Mouse (Mus musculus) stomach, embryonic 14.5 days (tissue): Measurements from ENCODE around the gene Ocm. TPM values are rescaled to one million over a fixed set of nuclear protein-coding genes. Genes with fewer than 3 reads are reported as not detected.

ENCODE experiments used
- ATAC-seq: fragments of 200-750 bp; cut with Nextera tagmentation; 2 replicates; pipeline ENCODE4 v1.8.0; 2017; ENCODE audit warnings: low read depth, moderate TSS enrichment; ENCODE audit not compliant: insufficient number of reproducible peaks, insufficient read depth, low FRiP score
- H3K27ac ChIP-seq: fragments of 300-500 bp; sonication (generic); 2 replicates; pipeline ENCODE4 v1.5.1; 2014; ENCODE audit warnings: mild to moderate bottlenecking, low read length, moderate library complexity, mixed read lengths
- H3K27me3 ChIP-seq: fragments of 300-500 bp; sonication (generic); 2 replicates; pipeline ENCODE4 v1.6.1; 2014; ENCODE audit warnings: low read length, control low read depth, mixed read lengths; ENCODE audit not compliant: control insufficient read depth, insufficient read depth
- H3K36me3 ChIP-seq: fragments of 300-500 bp; sonication (generic); 2 replicates; pipeline ENCODE4 v1.6.1; 2014; ENCODE audit warnings: mild to moderate bottlenecking, control low read depth, low read length, moderate library complexity, mixed read lengths; ENCODE audit not compliant: control insufficient read depth, insufficient read depth
- H3K4me1 ChIP-seq: fragments of 300-500 bp; sonication (generic); 2 replicates; pipeline ENCODE4 v1.6.1; 2014; ENCODE audit warnings: low read length, control low read depth, mixed read lengths; ENCODE audit not compliant: control insufficient read depth, insufficient read depth
- H3K4me2 ChIP-seq: fragments of 300-500 bp; sonication (generic); replicated peaks from 2 replicates; pipeline ENCODE4 v1.6.1; 2014; ENCODE audit warnings: low read depth, low read length, control low read depth
- H3K4me3 ChIP-seq: fragments of 300-500 bp; sonication (generic); 2 replicates; pipeline ENCODE4 v1.5.1; 2014; ENCODE audit warnings: low read depth, low read length, control low read depth
- H3K9ac ChIP-seq: fragments of 300-500 bp; sonication (generic); replicated peaks from 2 replicates; pipeline ENCODE4 v1.6.1; 2014; ENCODE audit warnings: low read depth, mild to moderate bottlenecking, control low read depth, low read length, moderate library complexity, mixed read lengths
- H3K9me3 ChIP-seq: fragments of 300-500 bp; sonication (generic); 2 replicates; pipeline ENCODE4 v1.6.1; 2016; ENCODE audit warnings: low read depth, low read length, control low read depth; ENCODE audit not compliant: control insufficient read depth
- WGBS: fragments of 180-500 bp; shearing (Covaris S2); extraction: QIAGEN DNeasy Blood & Tissue Kit; methylation state at CpG from one replicate; pipeline ENCODE4 v1.1.7; 2014; 5-methylcytosine and 5-hydroxymethylcytosine counted together
- polyA plus RNA-seq: library from polyadenylated mRNA; unstranded; fragments of >200 nt; fragmentation: Nextera tagmentation; extraction: Ambion mirVana; gene quantifications from 2 replicates; pipeline ENCODE4 v1.2.1, GENCODE M21; 2014

Gene Ocm
- polyA plus RNA-seq, result 0.55 TPM in 1 of 2 replicates, not detected in the other

GRCm38 (mm10) chr5:144026620-144027263 lies at the start of gene Ocm:
Gene Ocm, minus strand, starts transcription at chr5:144026670.
- Histone ChIP-seq H3K4me2 (no peak within 1 kb of the TSS), H3K36me3 (no peaks in the 10 kb centered on the region), H3K9me3 (no peaks in the 10 kb centered on the region), H3K4me3 (no peak within 1 kb of the TSS), H3K4me1 (no peaks in the 10 kb centered on the region), H3K27me3 (no peaks in the 10 kb centered on the region), H3K9ac (no peak within 1 kb of the TSS), H3K27ac (no peak within 1 kb of the TSS)
- ATAC-seq, result no peak
- 71% methylated on average over 11 of the region's 11 CpGs for WGBS

- ATAC-seq, result no peak
- WGBS, result 33% methylated on average over 1 of the region's 1 CpGs
- H3K27ac ChIP-seq, result no peak overlapping the region
- H3K4me2 ChIP-seq, result no peak overlapping the region
- no peak overlapping the region for H3K9ac ChIP-seq
- H3K27me3 ChIP-seq, result no peaks in the 10 kb centered on the region
- no peaks in the 10 kb centered on the region for H3K36me3 ChIP-seq
- no peak overlapping the region for H3K4me3 ChIP-seq
- H3K9me3 ChIP-seq, result no peaks in the 10 kb centered on the region
- no peaks in the 10 kb centered on the region for H3K4me1 ChIP-seq
Observed at GRCm38 (mm10) chr5:144071249-144071648, 44.8 kb upstream of the Ocm start.

GRCm38 (mm10) chr5:144070064-144070463 lies 43.6 kb upstream of the Ocm start:
- no peaks in the 10 kb centered on the region for H3K4me1 ChIP-seq
- H3K9ac ChIP-seq, result no peak overlapping the region
- H3K4me3 ChIP-seq, result no peak overlapping the region
- H3K4me2 ChIP-seq, result no peak overlapping the region
- no peaks in the 10 kb centered on the region for H3K27me3 ChIP-seq
- H3K36me3 ChIP-seq, result no peaks in the 10 kb centered on the region
- ATAC-seq, result no peak
- no peak overlapping the region for H3K27ac ChIP-seq
- no peaks in the 10 kb centered on the region for H3K9me3 ChIP-seq
- 80% methylated on average over 1 of the region's 1 CpGs for WGBS

- Histone ChIP-seq H3K27me3 (no peaks in the 10 kb centered on the region), H3K4me3 (no peak overlapping the region), H3K27ac (no peak overlapping the region), H3K36me3 (no peaks in the 10 kb centered on the region), H3K4me1 (no peaks in the 10 kb centered on the region), H3K9ac (no peak overlapping the region), H3K9me3 (no peaks in the 10 kb centered on the region), H3K4me2 (no peak overlapping the region)
- whole genome bisulfite sequencing, result 86% methylated on average over 2 of the region's 2 CpGs
- ATAC-seq, result no peak
Observed at GRCm38 (mm10) chr5:144066036-144066435, 39.6 kb upstream of the Ocm start.

- Histone ChIP-seq H3K4me1 (no peaks in the 10 kb centered on the region), H3K4me2 (no peak overlapping the region), H3K4me3 (no peak overlapping the region), H3K27me3 (no peaks in the 10 kb centered on the region), H3K9me3 (no peaks in the 10 kb centered on the region), H3K36me3 (no peaks in the 10 kb centered on the region), H3K27ac (no peak overlapping the region), H3K9ac (no peak overlapping the region)
- no peak for ATAC-seq
- WGBS, result 69% methylated on average over 5 of the region's 5 CpGs
Observed at GRCm38 (mm10) chr5:144064093-144064492, 37.6 kb upstream of the Ocm start.

GRCm38 (mm10) chr5:144054340-144054739 lies 27.9 kb upstream of the Ocm start:
- no peak overlapping the region for H3K9ac ChIP-seq
- WGBS, result 87% methylated on average over 6 of the region's 6 CpGs
- no peak overlapping the region for H3K4me2 ChIP-seq
- no peaks in the 10 kb centered on the region for H3K27me3 ChIP-seq
- H3K4me3 ChIP-seq, result no peak overlapping the region
- H3K9me3 ChIP-seq, result no peaks in the 10 kb centered on the region
- no peak for ATAC-seq
- H3K4me1 ChIP-seq, result no peaks in the 10 kb centered on the region
- H3K27ac ChIP-seq, result no peak overlapping the region
- no peaks in the 10 kb centered on the region for H3K36me3 ChIP-seq

GRCm38 (mm10) chr5:144053450-144053849 lies 27.0 kb upstream of the Ocm start:
- H3K27ac ChIP-seq, result no peak overlapping the region
- no peaks in the 10 kb centered on the region for H3K36me3 ChIP-seq
- H3K9me3 ChIP-seq, result no peaks in the 10 kb centered on the region
- no peak overlapping the region for H3K4me2 ChIP-seq
- H3K27me3 ChIP-seq, result no peaks in the 10 kb centered on the region
- H3K9ac ChIP-seq, result no peak overlapping the region
- ATAC-seq, result no peak
- no peak overlapping the region for H3K4me3 ChIP-seq
- 33% methylated on average over 3 of the region's 3 CpGs for WGBS
- H3K4me1 ChIP-seq, result no peaks in the 10 kb centered on the region

- ATAC-seq, result no peak
- Histone ChIP-seq H3K4me2 (no peak overlapping the region), H3K27me3 (no peaks in the 10 kb centered on the region)
Observed at GRCm38 (mm10) chr5:144051268-144051667, 24.8 kb upstream of the Ocm start.

GRCm38 (mm10) chr5:144049881-144050280 lies 23.4 kb upstream of the Ocm start:
- no peak overlapping the region for H3K9ac ChIP-seq
- no peaks in the 10 kb centered on the region for H3K27me3 ChIP-seq
- no peaks in the 10 kb centered on the region for H3K4me1 ChIP-seq
- WGBS, result 78% methylated on average over 3 of the region's 3 CpGs
- H3K9me3 ChIP-seq, result no peaks in the 10 kb centered on the region
- no peak overlapping the region for H3K27ac ChIP-seq
- no peaks in the 10 kb centered on the region for H3K36me3 ChIP-seq
- no peak overlapping the region for H3K4me3 ChIP-seq
- ATAC-seq, result no peak
- H3K4me2 ChIP-seq, result no peak overlapping the region

More at GRCm38 (mm10) chr5:144051268-144051667, 24.8 kb upstream of the Ocm start:
- no peak overlapping the region for H3K4me3 ChIP-seq
- no peak overlapping the region for H3K9ac ChIP-seq
- H3K36me3 ChIP-seq, result no peaks in the 10 kb centered on the region
- H3K4me1 ChIP-seq, result no peaks in the 10 kb centered on the region
- no peak overlapping the region for H3K27ac ChIP-seq
- no peaks in the 10 kb centered on the region for H3K9me3 ChIP-seq
